Mouse (Mus musculus): ENCODE measurements around the gene Gm13283. TPM values are rescaled to one million over a fixed set of nuclear protein-coding genes. Genes with fewer than 3 reads are reported as not detected.
"Not testable (repeated sequence)": the region's sequence is repeated elsewhere in the genome, so short reads cannot be mapped to it uniquely, and the experiment has no call there.

The Gm13283 gene
- polyA plus RNA-seq, 1 experiment, result not detected

- Histone ChIP-seq H3K4me3 (replicated peaks; ENCODE audit: control insufficient read depth, low read depth, low read length) (peak overlapping the region; percentile 62), H3K27ac (ENCODE audit: control insufficient read depth, insufficient read depth, low read depth, low read length, poor library complexity) (peak overlapping the region; percentile 92)
- 1% methylated on average over 21 of the region's 21 CpGs for WGBS
- TF ChIP-seq CTCF (IDR thresholded peaks at IDR 0.05; ENCODE audit: control insufficient read depth, insufficient read depth, low read length), result peak; percentile 70
- not testable (repeated sequence) for H3K4me1 ChIP-seq (ENCODE audit: control insufficient read depth, insufficient read depth, low read length)
Measured at GRCm38 (mm10) chr4:88757628-88758031, 2.3 kb upstream of the Gm13283 start.

- WGBS, result 90% methylated on average over 9 of the region's 9 CpGs
- not testable (repeated sequence) for H3K27ac ChIP-seq (ENCODE audit: control insufficient read depth, insufficient read depth, low read depth, low read length, poor library complexity); H3K4me1 ChIP-seq (ENCODE audit: control insufficient read depth, insufficient read depth, low read length); H3K4me3 ChIP-seq (replicated peaks; ENCODE audit: control insufficient read depth, low read depth, low read length)
Measured at GRCm38 (mm10) chr4:88758751-88759150, 1.2 kb upstream of the Gm13283 start.

GRCm38 (mm10) chr4:88760431-88760830, 512 bp downstream of the Gm13283 start:
- H3K27ac ChIP-seq (ENCODE audit: control insufficient read depth, insufficient read depth, low read depth, low read length, poor library complexity), result peak overlapping the region; percentile 74; the same call in 1 of the 2 replicates
- not testable (repeated sequence) for H3K4me3 ChIP-seq (replicated peaks; ENCODE audit: control insufficient read depth, low read depth, low read length); H3K4me1 ChIP-seq (ENCODE audit: control insufficient read depth, insufficient read depth, low read length)
- TF ChIP-seq POLR2A (IDR thresholded peaks at IDR 0.05; ENCODE audit: borderline replicate concordance, control insufficient read depth, low read depth, low read length), result peak; percentile 43; the same call in 1 of the 2 replicates
- WGBS, result under 1% methylated on average over 28 of the region's 28 CpGs

GRCm38 (mm10) chr4:88761776-88762175, 1.9 kb downstream of the Gm13283 start:
- not testable (repeated sequence) for H3K27ac ChIP-seq (ENCODE audit: control insufficient read depth, insufficient read depth, low read depth, low read length, poor library complexity); H3K4me1 ChIP-seq (ENCODE audit: control insufficient read depth, insufficient read depth, low read length); H3K4me3 ChIP-seq (replicated peaks; ENCODE audit: control insufficient read depth, low read depth, low read length)
- WGBS, result 71% methylated on average over 6 of the region's 8 CpGs

- not testable (repeated sequence) for H3K27ac ChIP-seq (ENCODE audit: control insufficient read depth, insufficient read depth, low read depth, low read length, poor library complexity); H3K4me1 ChIP-seq (ENCODE audit: control insufficient read depth, insufficient read depth, low read length); H3K4me3 ChIP-seq (replicated peaks; ENCODE audit: control insufficient read depth, low read depth, low read length)
- 49% methylated on average over 9 of the region's 9 CpGs for WGBS
Measured at GRCm38 (mm10) chr4:88762341-88762740, 2.4 kb downstream of the Gm13283 start.

- 2% methylated on average over 34 of the region's 42 CpGs for WGBS
- H3K4me1 ChIP-seq (ENCODE audit: control insufficient read depth, insufficient read depth, low read length), result not testable (repeated sequence)
- TF ChIP-seq CTCF (IDR thresholded peaks at IDR 0.05; ENCODE audit: control insufficient read depth, insufficient read depth, low read length), result peak; percentile 8; the same call in 1 of the 2 replicates
- TF ChIP-seq POLR2A (IDR thresholded peaks at IDR 0.05; ENCODE audit: borderline replicate concordance, control insufficient read depth, low read depth, low read length), result peak; percentile 50; the same call in 1 of the 2 replicates
- H3K4me3 ChIP-seq (replicated peaks; ENCODE audit: control insufficient read depth, low read depth, low read length), result peak overlapping the region; percentile 31
- H3K27ac ChIP-seq (ENCODE audit: control insufficient read depth, insufficient read depth, low read depth, low read length, poor library complexity), result peak overlapping the region; percentile 81
Measured at GRCm38 (mm10) chr4:88763384-88764018, 3.6 kb downstream of the Gm13283 start.

GRCm38 (mm10) chr4:88773534-88773933, 13.6 kb downstream of the Gm13283 start, which contains the start of gene Gm13290:
Gene Gm13290 (plus strand): TSS chr4:88773834.
- H3K27ac ChIP-seq (ENCODE audit: control insufficient read depth, insufficient read depth, low read depth, low read length, poor library complexity); H3K4me1 ChIP-seq (ENCODE audit: control insufficient read depth, insufficient read depth, low read length); H3K4me3 ChIP-seq (replicated peaks; ENCODE audit: control insufficient read depth, low read depth, low read length): not testable (repeated sequence)
- WGBS, result no CpG with 5 or more reads among the region's 32 CpGs

GRCm38 (mm10) chr4:88776622-88777021, 16.7 kb downstream of the Gm13283 start, which contains the start of gene Gm13289:
Gene Gm13289 (plus strand): TSS chr4:88776922.
- not testable (repeated sequence) for H3K4me3 ChIP-seq (replicated peaks; ENCODE audit: control insufficient read depth, low read depth, low read length)

GRCm38 (mm10) chr4:88779550-88779949, 19.6 kb downstream of the Gm13283 start, which contains the start of gene Gm13272:
Gene Gm13272 (plus strand): TSS chr4:88779850.
- no CpG with 5 or more reads among the region's 29 CpGs for WGBS
- not testable (repeated sequence) for H3K27ac ChIP-seq (ENCODE audit: control insufficient read depth, insufficient read depth, low read depth, low read length, poor library complexity); H3K4me3 ChIP-seq (replicated peaks; ENCODE audit: control insufficient read depth, low read depth, low read length); H3K4me1 ChIP-seq (ENCODE audit: control insufficient read depth, insufficient read depth, low read length)

More at GRCm38 (mm10) chr4:88776622-88777021, 16.7 kb downstream of the Gm13283 start, which contains the start of gene Gm13289:
- no CpG with 5 or more reads among the region's 29 CpGs for WGBS
- H3K4me1 ChIP-seq (ENCODE audit: control insufficient read depth, insufficient read depth, low read length); H3K27ac ChIP-seq (ENCODE audit: control insufficient read depth, insufficient read depth, low read depth, low read length, poor library complexity): not testable (repeated sequence)

- 67% methylated on average over 16 of the region's 18 CpGs for WGBS
- H3K4me3 ChIP-seq (replicated peaks; ENCODE audit: control insufficient read depth, low read depth, low read length); H3K27ac ChIP-seq (ENCODE audit: control insufficient read depth, insufficient read depth, low read depth, low read length, poor library complexity); H3K4me1 ChIP-seq (ENCODE audit: control insufficient read depth, insufficient read depth, low read length): not testable (repeated sequence)
Measured at GRCm38 (mm10) chr4:88780320-88780719, 20.4 kb downstream of the Gm13283 start.

- peak within 1 kb of the TSS; percentile 69; the same call in 1 of the 2 replicates for H3K27ac ChIP-seq (ENCODE audit: control insufficient read depth, insufficient read depth, low read depth, low read length, poor library complexity)
- H3K4me1 ChIP-seq (ENCODE audit: control insufficient read depth, insufficient read depth, low read length); H3K4me3 ChIP-seq (replicated peaks; ENCODE audit: control insufficient read depth, low read depth, low read length): not testable (repeated sequence)
- 8% methylated on average over 5 of the region's 7 CpGs for WGBS
Measured at GRCm38 (mm10) chr4:88781831-88782230, 21.9 kb downstream of the Gm13283 start, which contains the start of gene Ifnz. Gene Ifnz (plus strand): TSS chr4:88782131.

GRCm38 (mm10) chr4:88782335-88782734, 22.4 kb downstream of the Gm13283 start:
- H3K4me3 ChIP-seq (replicated peaks; ENCODE audit: control insufficient read depth, low read depth, low read length), result not testable (repeated sequence)
- under 1% methylated on average over 16 of the region's 31 CpGs for WGBS
- H3K27ac ChIP-seq (ENCODE audit: control insufficient read depth, insufficient read depth, low read depth, low read length, poor library complexity), result peak overlapping the region; percentile 69; the same call in 1 of the 2 replicates

GRCm38 (mm10) chr4:88785409-88785808, 25.5 kb downstream of the Gm13283 start, which contains the start of gene Gm13276:
Gene Gm13276 (plus strand): TSS chr4:88785709.
- not testable (repeated sequence) for H3K4me1 ChIP-seq (ENCODE audit: control insufficient read depth, insufficient read depth, low read length); H3K27ac ChIP-seq (ENCODE audit: control insufficient read depth, insufficient read depth, low read depth, low read length, poor library complexity); H3K4me3 ChIP-seq (replicated peaks; ENCODE audit: control insufficient read depth, low read depth, low read length)
- WGBS, result no CpG with 5 or more reads among the region's 27 CpGs

More at GRCm38 (mm10) chr4:88782335-88782734, 22.4 kb downstream of the Gm13283 start:
- H3K4me1 ChIP-seq (ENCODE audit: control insufficient read depth, insufficient read depth, low read length), result not testable (repeated sequence)

All from bone marrow, adult 2 months (tissue).